Mouse (Mus musculus) limb, embryonic 15.5 days (tissue): ENCODE results near the gene Fbln2. TPM values are rescaled to one million over a fixed set of nuclear protein-coding genes. Genes with fewer than 3 reads are reported as not detected.

Experiments
- ATAC-seq: fragments of 200-750 bp; cut with Nextera tagmentation; 2 replicates; pipeline ENCODE4 v1.8.0; 2017; ENCODE audit warnings: low read depth, moderate TSS enrichment; ENCODE audit not compliant: insufficient number of reproducible peaks, low FRiP score, low TSS enrichment
- H3K27ac ChIP-seq: fragments of 300-500 bp; sonication (generic); 2 replicates; pipeline ENCODE4 v1.5.1; 2015; ENCODE audit warnings: moderate library complexity, mild to moderate bottlenecking, inconsistent platforms
- H3K27me3 ChIP-seq: fragments of 300-500 bp; sonication (generic); 2 replicates; pipeline ENCODE4 v1.6.1; 2015; ENCODE audit warnings: inconsistent platforms
- H3K36me3 ChIP-seq: fragments of 300-500 bp; sonication (generic); 2 replicates; pipeline ENCODE4 v1.6.1; 2015; ENCODE audit warnings: inconsistent platforms
- H3K4me1 ChIP-seq: fragments of 300-500 bp; sonication (generic); 2 replicates; pipeline ENCODE4 v1.6.1; 2015; ENCODE audit warnings: inconsistent platforms
- H3K4me2 ChIP-seq: fragments of 300-500 bp; sonication (generic); 2 replicates; pipeline ENCODE4 v1.6.1; 2015; ENCODE audit warnings: mild to moderate bottlenecking, inconsistent platforms
- H3K4me3 ChIP-seq: fragments of 300-500 bp; sonication (generic); 2 replicates; pipeline ENCODE4 v1.5.1; 2015; ENCODE audit warnings: mild to moderate bottlenecking, inconsistent platforms
- H3K9ac ChIP-seq: fragments of 300-500 bp; sonication (generic); 2 replicates; pipeline ENCODE4 v1.6.1; 2015; ENCODE audit warnings: inconsistent platforms
- H3K9me3 ChIP-seq: fragments of 300-500 bp; sonication (generic); 2 replicates; pipeline ENCODE4 v1.6.1; 2016; ENCODE audit warnings: inconsistent platforms
- WGBS: fragments of 180-500 bp; shearing (Covaris S2); methylation state at CpG from one replicate; pipeline ENCODE4 v1.1.7; 2015; 5-methylcytosine and 5-hydroxymethylcytosine counted together
- polyA plus RNA-seq: library from polyadenylated mRNA; unstranded; fragments of >200 nt; fragmentation: Nextera tagmentation; extraction: Ambion mirVana; gene quantifications from 2 replicates; pipeline ENCODE4 v1.2.1, GENCODE M21; 2015

Fbln2 gene
- polyA plus RNA-seq, 1 experiment from 2014 or later = 297 TPM

- H3K9me3 ChIP-seq = no peaks in the 10 kb centered on the region
- peaks cover 47% of the 10 kb centered on the region for H3K4me1 ChIP-seq
- ATAC-seq = no peak
- H3K27ac ChIP-seq = no peak overlapping the region
- H3K4me2 ChIP-seq = no peak overlapping the region
- H3K4me3 ChIP-seq = no peak overlapping the region
- no peak overlapping the region for H3K9ac ChIP-seq
- 56% methylated on average over 2 of the region's 2 CpGs for WGBS
- H3K27me3 ChIP-seq = no peaks in the 10 kb centered on the region
- no peaks in the 10 kb centered on the region for H3K36me3 ChIP-seq
Measured at GRCm38 (mm10) chr6:91198456-91198855, 13.8 kb upstream of the Fbln2 start.

- ATAC-seq = peak; percentile 72
- Histone ChIP-seq H3K36me3 (no peaks in the 10 kb centered on the region), H3K27ac (peak overlapping the region; percentile 76), H3K4me3 (no peak overlapping the region), H3K9ac (no peak overlapping the region), H3K27me3 (no peaks in the 10 kb centered on the region), H3K4me2 (no peak overlapping the region), H3K4me1 (peaks cover 51% of the 10 kb centered on the region), H3K9me3 (no peaks in the 10 kb centered on the region)
- WGBS = 17% methylated on average over 8 of the region's 8 CpGs
Measured at GRCm38 (mm10) chr6:91200429-91201188, 11.6 kb upstream of the Fbln2 start.

GRCm38 (mm10) chr6:91201881-91202341, 10.3 kb upstream of the Fbln2 start:
- 50% methylated on average over 8 of the region's 8 CpGs for WGBS
- H3K27ac ChIP-seq = peak overlapping the region; percentile 76
- H3K4me1 ChIP-seq = peaks cover 50% of the 10 kb centered on the region
- ATAC-seq = no peak
- no peak overlapping the region for H3K4me2 ChIP-seq
- H3K9ac ChIP-seq = no peak overlapping the region
- H3K4me3 ChIP-seq = no peak overlapping the region
- H3K27me3 ChIP-seq = no peaks in the 10 kb centered on the region
- H3K36me3 ChIP-seq = no peaks in the 10 kb centered on the region
- H3K9me3 ChIP-seq = no peaks in the 10 kb centered on the region

GRCm38 (mm10) chr6:91202571-91202970, 9.7 kb upstream of the Fbln2 start:
- H3K9ac ChIP-seq = no peak overlapping the region
- 57% methylated on average over 4 of the region's 4 CpGs for WGBS
- H3K27me3 ChIP-seq = no peaks in the 10 kb centered on the region
- no peak for ATAC-seq
- H3K4me3 ChIP-seq = no peak overlapping the region
- H3K9me3 ChIP-seq = no peaks in the 10 kb centered on the region
- H3K4me1 ChIP-seq = peaks cover 49% of the 10 kb centered on the region
- H3K27ac ChIP-seq = peak overlapping the region; percentile 76; the same call in 1 of the 2 replicates
- no peak overlapping the region for H3K4me2 ChIP-seq
- H3K36me3 ChIP-seq = no peaks in the 10 kb centered on the region

- peak overlapping the region; percentile 43; the same call in 1 of the 2 replicates for H3K27ac ChIP-seq
- H3K36me3 ChIP-seq = no peaks in the 10 kb centered on the region
- H3K9ac ChIP-seq = no peak overlapping the region
- H3K9me3 ChIP-seq = no peaks in the 10 kb centered on the region
- no peak overlapping the region for H3K4me3 ChIP-seq
- peaks cover 54% of the 10 kb centered on the region for H3K4me1 ChIP-seq
- H3K27me3 ChIP-seq = no peaks in the 10 kb centered on the region
- 56% methylated on average over 3 of the region's 3 CpGs for WGBS
- no peak for ATAC-seq
- no peak overlapping the region for H3K4me2 ChIP-seq
Measured at GRCm38 (mm10) chr6:91205346-91205745, 6.9 kb upstream of the Fbln2 start.

GRCm38 (mm10) chr6:91205791-91206190, 6.5 kb upstream of the Fbln2 start:
- no peak for ATAC-seq
- WGBS = 81% methylated on average over 5 of the region's 5 CpGs
- no peaks in the 10 kb centered on the region for H3K36me3 ChIP-seq
- H3K4me3 ChIP-seq = no peak overlapping the region
- no peak overlapping the region for H3K9ac ChIP-seq
- H3K27ac ChIP-seq = peak overlapping the region; percentile 43; the same call in 1 of the 2 replicates
- H3K4me1 ChIP-seq = peaks cover 54% of the 10 kb centered on the region
- H3K4me2 ChIP-seq = no peak overlapping the region
- H3K27me3 ChIP-seq = no peaks in the 10 kb centered on the region
- H3K9me3 ChIP-seq = no peaks in the 10 kb centered on the region

- Histone ChIP-seq H3K9ac (no peak overlapping the region), H3K4me3 (no peak overlapping the region), H3K4me1 (peaks cover 48% of the 10 kb centered on the region), H3K9me3 (no peaks in the 10 kb centered on the region), H3K27me3 (no peaks in the 10 kb centered on the region), H3K27ac (no peak overlapping the region), H3K36me3 (no peaks in the 10 kb centered on the region), H3K4me2 (no peak overlapping the region)
- 53% methylated on average over 3 of the region's 3 CpGs for WGBS
- no peak for ATAC-seq
Measured at GRCm38 (mm10) chr6:91207491-91207890, 4.8 kb upstream of the Fbln2 start.

GRCm38 (mm10) chr6:91209780-91210179, 2.5 kb upstream of the Fbln2 start:
- peak overlapping the region; percentile 75 for H3K27ac ChIP-seq
- ATAC-seq = peak; percentile 22; the same call in 1 of the 2 replicates

GRCm38 (mm10) chr6:91210852-91211251, 1.4 kb upstream of the Fbln2 start:
- Histone ChIP-seq H3K4me1 (peaks cover 63% of the 10 kb centered on the region), H3K27me3 (no peaks in the 10 kb centered on the region), H3K36me3 (0 out of 2 replicates have a peak, but pooled peaks cover 3% of the 10 kb centered on the region), H3K9me3 (no peaks in the 10 kb centered on the region), H3K9ac (no peak overlapping the region), H3K27ac (0 out of 2 replicates have a peak overlapping the region, but pooled peaks have one; percentile 47), H3K4me2 (no peak overlapping the region), H3K4me3 (no peak overlapping the region)
- no peak for ATAC-seq
- 49% methylated on average over 3 of the region's 3 CpGs for WGBS

More at GRCm38 (mm10) chr6:91209780-91210179, 2.5 kb upstream of the Fbln2 start:
- no peak overlapping the region for H3K4me2 ChIP-seq
- H3K9me3 ChIP-seq = no peaks in the 10 kb centered on the region
- 14% methylated on average over 2 of the region's 2 CpGs for WGBS
- H3K4me1 ChIP-seq = peaks cover 65% of the 10 kb centered on the region
- no peak overlapping the region for H3K4me3 ChIP-seq
- H3K9ac ChIP-seq = no peak overlapping the region
- no peaks in the 10 kb centered on the region for H3K36me3 ChIP-seq
- no peaks in the 10 kb centered on the region for H3K27me3 ChIP-seq

GRCm38 (mm10) chr6:91212571-91212970, 316 bp downstream of the Fbln2 start:
- peak overlapping the region; percentile 67 for H3K4me2 ChIP-seq
- peaks cover 11% of the 10 kb centered on the region; the same call in 1 of the 2 replicates for H3K36me3 ChIP-seq
- peaks cover 79% of the 10 kb centered on the region for H3K4me1 ChIP-seq
- peak overlapping the region; percentile 50 for H3K9ac ChIP-seq
- peak; percentile 78 for ATAC-seq
- H3K4me3 ChIP-seq = peak overlapping the region; percentile 55
- H3K9me3 ChIP-seq = no peaks in the 10 kb centered on the region
- H3K27ac ChIP-seq = peak overlapping the region; percentile 84
- no peaks in the 10 kb centered on the region for H3K27me3 ChIP-seq
- 2% methylated on average over 29 of the region's 29 CpGs for WGBS

- H3K9me3 ChIP-seq = no peaks in the 10 kb centered on the region
- H3K4me1 ChIP-seq = peaks cover 86% of the 10 kb centered on the region
- no peak for ATAC-seq
- WGBS = 35% methylated on average over 21 of the region's 21 CpGs
- H3K4me2 ChIP-seq = peak overlapping the region; percentile 67
- H3K4me3 ChIP-seq = peak overlapping the region; percentile 55
- H3K36me3 ChIP-seq = peaks cover 11% of the 10 kb centered on the region; the same call in 1 of the 2 replicates
- H3K9ac ChIP-seq = peak overlapping the region; percentile 50; the same call in 1 of the 2 replicates
- H3K27ac ChIP-seq = peak overlapping the region; percentile 84
- H3K27me3 ChIP-seq = no peaks in the 10 kb centered on the region
Measured at GRCm38 (mm10) chr6:91213287-91214218, 1.3 kb downstream of the Fbln2 start.
